Mouse (Mus musculus) cortical plate, adult 2 months (tissue): Measurements from ENCODE around the gene Ntn4. TPM values are rescaled to one million over a fixed set of nuclear protein-coding genes. Genes with fewer than 3 reads are reported as not detected.

ENCODE experiments used
- H3K27ac ChIP-seq: fragments of 200-500 bp; 2 replicates; pipeline ENCODE4 v1.5.1; 2012; ENCODE audit warnings: low read length, control low read depth, inconsistent platforms; ENCODE audit not compliant: insufficient read depth
- H3K4me1 ChIP-seq: fragments of 200-500 bp; 2 replicates; pipeline ENCODE4 v1.6.1; 2011; ENCODE audit warnings: low read length; ENCODE audit not compliant: control insufficient read depth, insufficient read depth
- H3K4me3 ChIP-seq: fragments of 200-500 bp; 2 replicates; pipeline ENCODE4 v1.5.1; 2011; ENCODE audit warnings: mild to moderate bottlenecking, low read length, control low read depth; ENCODE audit not compliant: insufficient read depth
- CTCF ChIP-seq: fragments of 200-500 bp; IDR thresholded peaks from 2 replicates; pipeline ENCODE4 v1.5.1; 2011; ENCODE audit warnings: mild to moderate bottlenecking, control low read depth, low read length; ENCODE audit not compliant: insufficient read depth; ENCODE audit errors: extremely low read depth
- POLR2A ChIP-seq: fragments of 200-500 bp; IDR thresholded peaks from 2 replicates; pipeline ENCODE4 v1.6.1; 2011; ENCODE audit warnings: mild to moderate bottlenecking, low read length, control low read depth; ENCODE audit not compliant: insufficient read depth; ENCODE audit errors: extremely low read depth
- polyA plus RNA-seq: library from polyadenylated mRNA; depleted of rRNA; stranded (reverse); fragments of >200 nt; gene quantifications from 2 replicates; pipeline ENCODE4 v1.2.3, GENCODE M21; 2012

Ntn4 gene
- polyA plus RNA-seq, 1 experiment, result 5.7 TPM

DNA sequence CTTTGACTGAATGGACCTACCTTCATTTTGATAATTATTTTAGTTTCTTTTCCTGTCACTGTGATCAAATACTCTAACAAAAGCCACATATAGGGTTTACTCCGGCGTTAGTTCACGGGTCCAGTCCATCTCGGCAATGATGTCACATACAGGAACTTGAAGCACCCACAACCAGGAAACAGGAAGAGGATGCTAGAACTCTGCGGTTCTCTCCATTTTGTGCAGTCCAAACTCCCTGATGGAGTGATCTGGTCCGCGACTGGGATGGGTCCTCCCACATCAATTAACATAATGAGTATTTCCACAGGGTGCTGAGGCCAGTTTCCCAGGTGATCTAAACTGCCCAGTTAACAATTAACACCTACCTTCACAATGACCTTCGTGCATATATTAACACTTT, 69.1 kb downstream of the Ntn4 start:
- no peak for TF ChIP-seq CTCF
- no peak for TF ChIP-seq POLR2A
- Histone ChIP-seq H3K4me1 (no peaks in the 10 kb centered on the region), H3K4me3 (no peak overlapping the region), H3K27ac (no peak overlapping the region)

GRCm38 (mm10) chr10:93721625-93722337, 81.3 kb downstream of the Ntn4 start:
- Histone ChIP-seq H3K4me3 (no peak overlapping the region), H3K4me1 (no peaks in the 10 kb centered on the region), H3K27ac (no peak overlapping the region)
- TF ChIP-seq CTCF (no peak), POLR2A (no peak)

DNA sequence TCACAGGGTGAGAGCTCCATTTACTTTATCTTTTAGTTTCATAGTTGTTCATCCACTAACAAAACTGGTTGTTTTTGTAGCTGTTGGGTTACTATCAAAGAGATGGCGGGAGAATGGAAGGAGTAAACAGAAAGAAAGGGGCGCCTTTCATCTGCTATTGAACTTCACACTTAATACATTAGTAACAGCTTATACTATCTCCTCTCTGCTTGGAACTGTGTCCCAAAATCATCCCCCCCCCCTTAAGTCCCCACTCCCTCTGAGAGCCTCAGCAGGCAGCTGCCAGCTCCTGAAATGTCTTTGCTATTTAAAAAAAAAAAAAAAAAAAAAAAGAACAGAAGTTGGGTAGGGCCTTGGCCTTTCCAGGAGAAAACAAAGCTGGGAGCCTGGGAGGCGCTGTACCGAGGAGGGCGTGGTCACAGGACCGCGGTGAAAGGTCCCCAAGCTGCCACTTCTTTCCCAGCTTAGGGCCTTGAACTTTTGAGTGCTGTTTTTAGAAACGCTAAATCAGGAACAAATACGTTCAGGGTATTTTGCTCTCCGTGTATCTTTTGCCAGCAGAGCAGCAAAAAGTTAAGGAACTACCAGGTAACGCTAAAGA, 83.6 kb downstream of the Ntn4 start:
- no peaks in the 10 kb centered on the region for H3K4me1 ChIP-seq
- TF ChIP-seq CTCF, result no peak
- TF ChIP-seq POLR2A, result no peak
- no peak overlapping the region for H3K4me3 ChIP-seq
- no peak overlapping the region for H3K27ac ChIP-seq

GRCm38 (mm10) chr10:93728131-93728530, 87.7 kb downstream of the Ntn4 start:
- Histone ChIP-seq H3K27ac (no peak overlapping the region), H3K4me1 (no peaks in the 10 kb centered on the region), H3K4me3 (no peak overlapping the region)
- TF ChIP-seq CTCF, result no peak
- no peak for TF ChIP-seq POLR2A

DNA sequence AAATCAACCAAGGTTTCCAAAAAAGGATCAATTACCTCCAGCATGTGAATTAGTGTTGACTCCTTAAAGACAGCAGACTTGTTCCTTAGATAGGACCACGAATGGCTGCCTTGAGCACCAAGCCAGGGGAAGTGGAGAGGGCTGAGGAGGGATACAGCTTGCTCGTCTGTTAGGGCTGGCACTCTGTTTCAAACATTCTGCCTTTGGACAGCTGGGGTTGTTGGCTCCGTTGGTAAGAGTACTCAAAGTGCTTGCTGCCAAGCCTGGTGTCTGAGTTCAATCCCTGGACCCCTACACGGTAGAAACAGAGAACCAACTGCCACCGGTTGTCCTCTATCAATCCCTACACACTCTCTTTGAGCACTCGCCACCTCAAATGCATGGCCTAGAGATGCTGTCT, 90.0 kb downstream of the Ntn4 start:
- Histone ChIP-seq H3K4me3 (no peak overlapping the region), H3K27ac (no peak overlapping the region), H3K4me1 (no peaks in the 10 kb centered on the region)
- no peak for TF ChIP-seq POLR2A
- no peak for TF ChIP-seq CTCF

GRCm38 (mm10) chr10:93731248-93731691, 90.8 kb downstream of the Ntn4 start:
- H3K4me1 ChIP-seq, result no peaks in the 10 kb centered on the region
- H3K4me3 ChIP-seq, result no peak overlapping the region
- H3K27ac ChIP-seq, result no peak overlapping the region
- TF ChIP-seq CTCF (no peak), POLR2A (no peak)

GRCm38 (mm10) chr10:93736114-93736645, 95.7 kb downstream of the Ntn4 start:
- Histone ChIP-seq H3K27ac (no peak overlapping the region), H3K4me1 (no peaks in the 10 kb centered on the region), H3K4me3 (no peak overlapping the region)
- TF ChIP-seq POLR2A (no peak), CTCF (no peak)

DNA sequence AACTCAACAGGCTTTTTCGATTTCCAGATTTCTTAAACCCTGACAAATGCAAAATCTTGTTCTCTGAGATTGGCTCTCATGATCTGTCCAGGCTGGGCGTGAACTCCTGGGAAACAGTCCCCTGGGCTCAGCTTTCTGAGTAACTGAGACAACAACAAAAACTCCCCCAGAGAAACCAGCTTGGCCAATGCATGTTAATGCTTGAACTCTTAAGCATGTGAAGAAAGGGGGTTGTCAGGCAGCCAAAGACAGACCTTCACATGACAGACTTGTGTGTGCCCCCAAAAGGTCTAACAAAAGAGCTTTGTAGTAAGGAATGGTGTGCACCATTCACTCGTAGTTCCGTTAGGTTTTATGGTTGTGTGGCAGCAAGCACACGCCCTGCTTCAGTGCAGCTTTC, 96.6 kb downstream of the Ntn4 start:
- Histone ChIP-seq H3K4me3 (no peak overlapping the region), H3K27ac (no peak overlapping the region), H3K4me1 (no peaks in the 10 kb centered on the region; the same call in 1 of the 2 replicates)
- TF ChIP-seq POLR2A (no peak), CTCF (no peak)

- Histone ChIP-seq H3K4me3 (no peak overlapping the region), H3K27ac (no peak overlapping the region), H3K4me1 (no peaks in the 10 kb centered on the region; the same call in 1 of the 2 replicates)
- no peak for TF ChIP-seq POLR2A
- TF ChIP-seq CTCF, result no peak
Measured at GRCm38 (mm10) chr10:93741446-93742096, 101.1 kb downstream of the Ntn4 start.

DNA sequence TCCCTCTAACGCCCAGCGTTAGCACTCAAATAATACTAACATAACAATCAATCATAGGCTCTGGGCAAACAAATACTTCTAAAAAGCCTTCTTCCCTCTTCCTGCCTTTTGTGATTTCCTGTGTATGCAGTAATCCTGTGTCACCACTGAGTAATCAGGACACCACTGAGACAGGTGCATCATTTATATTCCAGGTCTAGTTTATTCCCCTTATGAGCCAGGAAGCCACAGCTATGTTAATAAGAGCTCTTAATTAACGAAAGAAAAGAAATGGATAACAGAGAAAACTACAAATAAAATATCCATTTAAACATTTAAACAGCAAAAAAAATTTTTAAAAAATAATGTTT, 101.6 kb downstream of the Ntn4 start:
- TF ChIP-seq POLR2A (no peak), CTCF (no peak)
- H3K27ac ChIP-seq, result no peak overlapping the region
- no peak overlapping the region for H3K4me3 ChIP-seq
- no peaks in the 10 kb centered on the region; the same call in 1 of the 2 replicates for H3K4me1 ChIP-seq
